Mouse (Mus musculus): ENCODE measurements around the gene Kirrel3. TPM values are rescaled to one million over a fixed set of nuclear protein-coding genes. Genes with fewer than 3 reads are reported as not detected.

Kirrel3 gene
- polyA plus RNA-seq, 1 experiment from 2014 or later = 6.6 TPM

- Histone ChIP-seq H3K27me3 (ENCODE audit: control insufficient read depth, insufficient read depth, low read length) (no peaks in the 10 kb centered on the region), H3K4me2 (ENCODE audit: low read depth) (no peak overlapping the region), H3K4me3 (ENCODE audit: low read depth, low read length) (no peak overlapping the region), H3K36me3 (ENCODE audit: control insufficient read depth, insufficient read depth, low read length) (no peaks in the 10 kb centered on the region), H3K9me3 (ENCODE audit: control insufficient read depth, low read length) (no peaks in the 10 kb centered on the region), H3K9ac (ENCODE audit: low read length) (no peak overlapping the region), H3K27ac (ENCODE audit: low read depth, low read length) (no peak overlapping the region), H3K4me1 (ENCODE audit: control insufficient read depth, insufficient read depth, low read length) (no peaks in the 10 kb centered on the region)
- no peak for ATAC-seq (ENCODE audit: insufficient read depth, low FRiP score, low TSS enrichment)
- no peak for DNase-seq (ENCODE audit: low spot score)
- WGBS = 73% methylated on average over 3 of the region's 3 CpGs
Measured at GRCm38 (mm10) chr9:34956512-34956911, 470.8 kb downstream of the Kirrel3 start.

- WGBS = 82% methylated on average over 6 of the region's 6 CpGs
- no peaks in the 10 kb centered on the region for H3K9me3 ChIP-seq (ENCODE audit: control insufficient read depth, low read length)
- H3K27ac ChIP-seq (ENCODE audit: low read depth, low read length) = no peak overlapping the region
- H3K4me3 ChIP-seq (ENCODE audit: low read depth, low read length) = no peak overlapping the region
- no peaks in the 10 kb centered on the region for H3K4me1 ChIP-seq (ENCODE audit: control insufficient read depth, insufficient read depth, low read length)
- no peaks in the 10 kb centered on the region for H3K27me3 ChIP-seq (ENCODE audit: control insufficient read depth, insufficient read depth, low read length)
- ATAC-seq (ENCODE audit: insufficient read depth, low FRiP score, low TSS enrichment) (no peak), DNase-seq (ENCODE audit: low spot score) (no peak)
- H3K4me2 ChIP-seq (ENCODE audit: low read depth) = no peak overlapping the region
- no peaks in the 10 kb centered on the region for H3K36me3 ChIP-seq (ENCODE audit: control insufficient read depth, insufficient read depth, low read length)
- H3K9ac ChIP-seq (ENCODE audit: low read length) = no peak overlapping the region
Measured at GRCm38 (mm10) chr9:34957691-34958090, 472.0 kb downstream of the Kirrel3 start.

- Histone ChIP-seq H3K9ac (ENCODE audit: low read length) (no peak overlapping the region), H3K27ac (ENCODE audit: low read depth, low read length) (no peak overlapping the region), H3K27me3 (ENCODE audit: control insufficient read depth, insufficient read depth, low read length) (no peaks in the 10 kb centered on the region), H3K9me3 (ENCODE audit: control insufficient read depth, low read length) (no peaks in the 10 kb centered on the region), H3K4me2 (ENCODE audit: low read depth) (no peak overlapping the region), H3K36me3 (ENCODE audit: control insufficient read depth, insufficient read depth, low read length) (no peaks in the 10 kb centered on the region), H3K4me1 (ENCODE audit: control insufficient read depth, insufficient read depth, low read length) (no peaks in the 10 kb centered on the region), H3K4me3 (ENCODE audit: low read depth, low read length) (no peak overlapping the region)
- DNase-seq (ENCODE audit: low spot score) (no peak), ATAC-seq (ENCODE audit: insufficient read depth, low FRiP score, low TSS enrichment) (no peak)
- WGBS = 82% methylated on average over 5 of the region's 5 CpGs
Measured at GRCm38 (mm10) chr9:34958183-34958830, 472.6 kb downstream of the Kirrel3 start.

- ATAC-seq (ENCODE audit: insufficient read depth, low FRiP score, low TSS enrichment) (no peak), DNase-seq (ENCODE audit: low spot score) (no peak)
- Histone ChIP-seq H3K4me1 (ENCODE audit: control insufficient read depth, insufficient read depth, low read length) (peaks cover 8% of the 10 kb centered on the region), H3K36me3 (ENCODE audit: control insufficient read depth, insufficient read depth, low read length) (no peaks in the 10 kb centered on the region), H3K9ac (ENCODE audit: low read length) (no peak overlapping the region), H3K9me3 (ENCODE audit: control insufficient read depth, low read length) (no peaks in the 10 kb centered on the region), H3K4me2 (ENCODE audit: low read depth) (no peak overlapping the region), H3K4me3 (ENCODE audit: low read depth, low read length) (no peak overlapping the region), H3K27me3 (ENCODE audit: control insufficient read depth, insufficient read depth, low read length) (no peaks in the 10 kb centered on the region), H3K27ac (ENCODE audit: low read depth, low read length) (no peak overlapping the region)
- WGBS = 78% methylated on average over 12 of the region's 12 CpGs
Measured at GRCm38 (mm10) chr9:34960736-34961135, 475.0 kb downstream of the Kirrel3 start.

GRCm38 (mm10) chr9:34961171-34961570, 475.5 kb downstream of the Kirrel3 start:
- Histone ChIP-seq H3K9me3 (ENCODE audit: control insufficient read depth, low read length) (no peaks in the 10 kb centered on the region), H3K4me3 (ENCODE audit: low read depth, low read length) (no peak overlapping the region), H3K4me1 (ENCODE audit: control insufficient read depth, insufficient read depth, low read length) (peaks cover 8% of the 10 kb centered on the region), H3K4me2 (ENCODE audit: low read depth) (no peak overlapping the region), H3K27ac (ENCODE audit: low read depth, low read length) (no peak overlapping the region), H3K36me3 (ENCODE audit: control insufficient read depth, insufficient read depth, low read length) (no peaks in the 10 kb centered on the region), H3K9ac (ENCODE audit: low read length) (no peak overlapping the region), H3K27me3 (ENCODE audit: control insufficient read depth, insufficient read depth, low read length) (no peaks in the 10 kb centered on the region)
- no peak for ATAC-seq (ENCODE audit: insufficient read depth, low FRiP score, low TSS enrichment)
- no peak for DNase-seq (ENCODE audit: low spot score)
- WGBS = 78% methylated on average over 14 of the region's 14 CpGs

- H3K4me1 ChIP-seq (ENCODE audit: control insufficient read depth, insufficient read depth, low read length) = peaks cover 8% of the 10 kb centered on the region
Measured at GRCm38 (mm10) chr9:34962251-34962650, 476.6 kb downstream of the Kirrel3 start.

GRCm38 (mm10) chr9:34963593-34963992, 477.9 kb downstream of the Kirrel3 start:
- H3K27ac ChIP-seq (ENCODE audit: low read depth, low read length) = no peak overlapping the region
- H3K9me3 ChIP-seq (ENCODE audit: control insufficient read depth, low read length) = no peaks in the 10 kb centered on the region
- H3K4me1 ChIP-seq (ENCODE audit: control insufficient read depth, insufficient read depth, low read length) = peaks cover 8% of the 10 kb centered on the region
- no peak overlapping the region for H3K9ac ChIP-seq (ENCODE audit: low read length)
- no peak overlapping the region for H3K4me2 ChIP-seq (ENCODE audit: low read depth)
- H3K36me3 ChIP-seq (ENCODE audit: control insufficient read depth, insufficient read depth, low read length) = no peaks in the 10 kb centered on the region
- H3K27me3 ChIP-seq (ENCODE audit: control insufficient read depth, insufficient read depth, low read length) = no peaks in the 10 kb centered on the region
- DNase-seq (ENCODE audit: low spot score) (no peak), ATAC-seq (ENCODE audit: insufficient read depth, low FRiP score, low TSS enrichment) (no peak)
- 75% methylated on average over 3 of the region's 3 CpGs for WGBS
- H3K4me3 ChIP-seq (ENCODE audit: low read depth, low read length) = no peak overlapping the region

More at GRCm38 (mm10) chr9:34962251-34962650, 476.6 kb downstream of the Kirrel3 start:
- WGBS = 96% methylated on average over 4 of the region's 4 CpGs
- Histone ChIP-seq H3K36me3 (ENCODE audit: control insufficient read depth, insufficient read depth, low read length) (no peaks in the 10 kb centered on the region), H3K4me3 (ENCODE audit: low read depth, low read length) (no peak overlapping the region), H3K9me3 (ENCODE audit: control insufficient read depth, low read length) (no peaks in the 10 kb centered on the region), H3K27ac (ENCODE audit: low read depth, low read length) (no peak overlapping the region), H3K27me3 (ENCODE audit: control insufficient read depth, insufficient read depth, low read length) (no peaks in the 10 kb centered on the region), H3K9ac (ENCODE audit: low read length) (no peak overlapping the region), H3K4me2 (ENCODE audit: low read depth) (no peak overlapping the region)
- ATAC-seq (ENCODE audit: insufficient read depth, low FRiP score, low TSS enrichment) (no peak), DNase-seq (ENCODE audit: low spot score) (no peak)

- no peaks in the 10 kb centered on the region for H3K27me3 ChIP-seq (ENCODE audit: control insufficient read depth, insufficient read depth, low read length)
- WGBS = 81% methylated on average over 14 of the region's 14 CpGs
- peaks cover 8% of the 10 kb centered on the region for H3K4me1 ChIP-seq (ENCODE audit: control insufficient read depth, insufficient read depth, low read length)
- DNase-seq (ENCODE audit: low spot score) (no peak), ATAC-seq (ENCODE audit: insufficient read depth, low FRiP score, low TSS enrichment) (no peak)
- H3K36me3 ChIP-seq (ENCODE audit: control insufficient read depth, insufficient read depth, low read length) = no peaks in the 10 kb centered on the region
- H3K9me3 ChIP-seq (ENCODE audit: control insufficient read depth, low read length) = no peaks in the 10 kb centered on the region
- H3K27ac ChIP-seq (ENCODE audit: low read depth, low read length) = 0 out of 2 replicates have a peak overlapping the region, but pooled peaks have one; percentile 34
- no peak overlapping the region for H3K9ac ChIP-seq (ENCODE audit: low read length)
- no peak overlapping the region for H3K4me2 ChIP-seq (ENCODE audit: low read depth)
- no peak overlapping the region for H3K4me3 ChIP-seq (ENCODE audit: low read depth, low read length)
Measured at GRCm38 (mm10) chr9:34964172-34965040, 478.7 kb downstream of the Kirrel3 start.
